Mouse (Mus musculus) MEL-GATA-1-ER (cell line): ENCODE measurements around the gene Mrpl51.
A peak's percentile ranks its signal among the peaks of the same experiment; 100 is the strongest.
"Not testable (repeated sequence)": the region's sequence is repeated elsewhere in the genome, so short reads cannot be mapped to it uniquely, and the experiment has no call there.

Experiments used
- DNase-seq: peaks from one replicate; pipeline ENCODE4 v3.0.0-alpha.2; 2012; ENCODE audit warnings: low read depth; ENCODE audit errors: extremely low read depth

Gene Mrpl51

DNA sequence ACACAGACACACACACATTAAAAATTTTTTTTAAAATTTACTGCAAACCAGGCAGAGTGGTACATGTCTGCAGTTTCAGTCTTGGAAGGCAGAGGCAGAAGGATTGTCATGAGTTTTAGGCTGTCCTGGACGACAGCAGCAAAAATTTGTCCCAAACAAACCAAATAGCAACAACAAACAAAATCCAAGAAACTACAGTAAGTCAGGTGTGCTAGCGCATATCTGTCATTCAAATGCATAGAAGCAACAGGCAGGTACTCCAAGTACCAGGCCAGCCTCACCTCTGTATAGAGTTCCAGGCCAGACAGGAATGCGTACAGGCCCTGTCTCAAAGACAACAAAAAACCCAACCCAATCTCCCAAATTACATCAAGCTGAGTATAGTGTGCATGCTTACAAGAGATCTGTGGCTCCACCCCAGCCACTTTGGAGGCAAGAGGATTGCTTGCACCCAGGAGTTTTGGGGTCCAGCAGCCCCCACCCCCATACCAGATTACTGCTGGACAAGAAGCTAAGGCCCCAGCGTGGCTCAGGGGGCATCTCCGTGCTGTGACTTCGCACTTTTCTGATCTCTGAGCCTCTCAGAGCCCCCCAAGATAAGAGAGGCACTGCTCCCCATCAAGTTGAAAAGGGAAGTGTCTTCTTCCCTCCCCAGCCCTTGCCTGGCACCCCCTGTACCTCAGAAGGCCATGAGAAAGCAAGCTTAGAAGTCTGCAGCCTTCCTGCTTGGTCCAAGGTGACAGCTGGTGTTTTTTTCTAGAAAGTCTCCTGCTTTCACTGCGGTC is 31.6 kb upstream of the Mrpl51 start:
- peak; percentile 66 for DNase-seq

DNA sequence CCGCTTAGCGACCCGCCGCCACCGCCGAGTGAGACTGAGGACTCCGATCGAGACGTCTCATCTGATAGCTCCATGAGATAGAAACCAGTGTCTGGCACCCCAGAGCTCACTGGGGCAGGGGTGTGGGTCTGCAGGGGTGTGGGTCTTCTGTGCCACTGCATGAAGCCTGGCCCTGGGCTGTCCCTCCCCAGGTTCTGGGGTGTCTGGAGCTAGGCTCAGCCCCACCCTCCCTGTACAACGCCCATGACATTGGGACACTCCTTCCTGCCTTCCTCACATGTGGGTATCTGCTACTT is 31.1 kb upstream of the Mrpl51 start:
- no peak for DNase-seq

DNA sequence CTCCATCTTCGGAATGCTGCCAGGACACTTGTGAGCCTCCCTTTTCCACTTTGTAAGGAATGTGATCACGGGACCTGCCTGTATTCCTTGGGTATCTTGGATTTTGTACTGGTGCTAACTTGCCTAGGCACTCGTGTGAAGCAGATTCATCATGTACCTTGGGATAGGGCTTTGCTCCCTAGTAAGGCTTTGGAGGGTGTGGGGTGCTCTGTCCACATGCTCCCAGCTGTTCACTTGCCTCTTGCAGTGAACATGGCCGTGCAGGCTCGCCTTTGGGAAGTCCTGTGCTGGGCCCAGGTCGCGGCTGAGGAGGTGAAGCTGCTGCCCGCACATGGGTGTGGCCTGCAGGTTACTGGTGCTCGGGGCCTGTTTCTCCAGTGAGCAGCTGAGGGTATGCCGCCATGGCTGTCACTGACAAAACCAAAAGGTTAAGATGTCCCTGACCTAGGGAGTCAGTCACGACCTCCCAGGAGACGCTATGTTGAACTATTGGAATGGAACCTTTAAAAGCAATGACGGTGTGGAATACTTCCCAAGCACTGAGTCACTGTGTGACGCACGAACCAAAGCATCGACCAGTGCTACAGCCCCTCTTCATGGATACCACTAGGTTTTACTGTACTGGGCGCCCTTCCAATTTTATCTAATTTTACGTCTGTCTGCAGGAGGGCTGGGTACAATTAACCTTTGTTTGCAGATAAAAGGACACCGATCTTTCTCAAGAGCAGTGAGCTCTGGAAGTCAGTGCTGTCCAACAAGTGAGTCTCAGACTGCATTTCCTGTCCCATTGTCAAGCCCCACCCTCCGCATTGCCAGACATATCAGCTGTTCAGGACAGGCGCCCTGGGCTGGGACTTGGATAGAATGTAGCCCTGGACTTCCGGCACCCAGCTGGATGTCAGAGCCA is 30.5 kb upstream of the Mrpl51 start:
- peak; percentile 86 for DNase-seq

DNA sequence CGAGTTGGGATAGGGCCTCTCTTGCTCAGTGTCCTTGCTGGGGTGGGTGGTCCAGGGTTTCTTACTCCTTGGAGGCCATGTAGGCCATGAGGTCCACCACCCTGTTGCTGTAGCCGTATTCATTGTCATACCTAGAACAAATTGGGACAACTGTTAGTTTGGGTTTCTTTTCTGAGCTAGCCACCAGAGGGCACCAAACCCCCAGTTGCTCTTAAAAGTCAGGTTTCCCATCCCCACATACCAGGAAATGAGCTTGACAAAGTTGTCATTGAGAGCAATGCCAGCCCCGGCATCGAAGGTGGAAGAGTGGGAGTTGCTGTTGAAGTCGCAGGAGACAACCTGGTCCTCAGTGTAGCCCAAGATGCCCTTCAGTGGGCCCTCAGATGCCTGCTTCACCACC is 29.6 kb upstream of the Mrpl51 start:
- DNase-seq = peak; percentile 62

DNA sequence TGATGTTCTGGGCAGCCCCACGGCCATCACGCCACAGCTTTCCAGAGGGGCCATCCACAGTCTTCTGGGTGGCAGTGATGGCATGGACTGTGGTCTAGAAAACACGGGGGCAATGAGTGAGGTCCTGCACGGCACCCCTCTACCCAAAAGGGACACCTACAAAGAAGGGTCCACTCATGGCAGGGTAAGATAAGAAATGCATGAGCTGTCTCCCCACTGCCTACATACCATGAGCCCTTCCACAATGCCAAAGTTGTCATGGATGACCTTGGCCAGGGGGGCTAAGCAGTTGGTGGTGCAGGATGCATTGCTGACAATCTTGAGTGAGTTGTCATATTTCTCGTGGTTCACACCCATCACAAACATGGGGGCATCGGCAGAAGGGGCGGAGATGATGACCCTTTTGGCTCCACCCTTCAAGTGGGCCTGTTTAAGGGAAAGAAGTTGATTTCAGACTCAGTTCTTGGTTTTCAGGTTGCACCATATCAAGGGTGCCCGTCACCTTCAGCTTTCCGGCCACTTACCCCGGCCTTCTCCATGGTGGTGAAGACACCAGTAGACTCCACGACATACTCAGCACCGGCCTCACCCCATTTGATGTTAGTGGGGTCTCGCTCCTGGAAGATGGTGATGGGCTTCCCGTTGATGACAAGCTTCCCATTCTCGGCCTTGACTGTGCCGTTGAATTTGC is 28.8 kb upstream of the Mrpl51 start:
- DNase-seq = not testable (repeated sequence)

DNA sequence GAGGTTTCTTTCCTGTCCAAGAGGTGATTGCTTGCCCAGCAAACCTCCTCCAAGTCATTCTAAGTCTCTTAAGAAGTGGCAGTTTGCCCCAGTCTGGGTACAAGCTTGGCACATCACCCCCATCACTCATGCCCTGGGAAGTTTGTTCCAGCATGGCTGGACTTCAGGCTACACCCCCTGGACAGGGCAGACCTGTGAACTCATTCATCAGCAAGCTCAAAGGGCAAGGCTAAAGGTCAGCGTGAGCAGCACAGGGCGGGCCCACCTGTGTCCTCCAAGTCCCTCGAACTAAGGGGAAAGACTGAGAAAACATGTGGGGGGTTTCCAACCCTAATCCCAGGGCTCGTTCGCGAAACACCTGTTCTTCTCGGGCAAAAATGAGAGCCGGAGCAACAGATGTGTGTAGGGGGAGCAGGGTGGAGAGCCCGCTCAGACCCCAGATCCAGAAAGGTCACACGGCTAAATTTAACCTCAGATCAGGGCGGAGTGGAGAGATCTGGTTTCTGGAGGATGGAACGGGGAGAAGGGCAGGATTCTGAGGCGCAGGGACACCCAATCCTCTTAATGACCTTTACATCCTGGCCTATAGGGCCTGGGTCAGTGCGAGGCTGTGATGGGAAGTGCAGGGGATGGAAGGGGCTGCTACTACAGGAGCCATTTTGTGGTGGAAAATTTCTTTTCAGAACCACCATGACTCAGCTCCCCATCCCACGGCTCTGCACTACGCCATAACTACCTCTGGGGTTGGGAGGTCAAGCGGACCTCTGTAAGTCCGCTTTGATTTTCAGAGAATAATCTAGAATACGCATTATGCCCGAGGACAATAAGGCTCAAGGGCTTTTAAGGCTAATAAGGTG is 27.6 kb upstream of the Mrpl51 start:
- DNase-seq = no peak

DNA sequence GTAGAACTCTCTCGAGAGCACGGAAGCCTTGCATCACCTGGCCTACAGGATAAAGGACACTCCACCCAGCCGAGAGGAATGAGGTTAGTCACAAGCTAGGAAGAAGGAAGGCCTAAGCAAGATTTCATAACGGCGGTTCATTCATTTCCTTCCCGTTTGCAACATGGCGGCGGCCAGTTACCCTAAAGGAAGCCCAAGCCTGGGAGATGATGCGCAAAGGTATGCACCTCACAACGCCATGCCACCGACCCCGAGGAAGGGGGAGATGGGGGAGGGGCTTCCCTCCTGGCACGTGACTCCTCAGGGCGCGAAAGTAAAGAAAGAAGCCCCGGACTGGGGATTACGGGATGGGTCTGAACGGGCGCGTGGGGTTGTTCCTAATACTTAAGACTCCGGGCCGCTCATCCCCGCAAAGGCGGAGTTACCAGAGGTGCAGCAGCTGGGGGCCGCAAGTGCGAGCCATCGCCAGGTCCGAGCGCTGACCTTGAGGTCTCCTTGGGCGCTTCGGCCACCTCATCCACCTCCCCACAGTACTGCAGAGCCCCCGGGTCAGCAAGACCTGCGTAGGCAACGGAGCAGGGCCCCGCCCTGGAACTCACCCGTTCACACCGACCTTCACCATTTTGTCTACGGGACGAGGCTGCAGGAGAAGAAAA is 26.8 kb upstream of the Mrpl51 start:
- no peak for DNase-seq

DNA sequence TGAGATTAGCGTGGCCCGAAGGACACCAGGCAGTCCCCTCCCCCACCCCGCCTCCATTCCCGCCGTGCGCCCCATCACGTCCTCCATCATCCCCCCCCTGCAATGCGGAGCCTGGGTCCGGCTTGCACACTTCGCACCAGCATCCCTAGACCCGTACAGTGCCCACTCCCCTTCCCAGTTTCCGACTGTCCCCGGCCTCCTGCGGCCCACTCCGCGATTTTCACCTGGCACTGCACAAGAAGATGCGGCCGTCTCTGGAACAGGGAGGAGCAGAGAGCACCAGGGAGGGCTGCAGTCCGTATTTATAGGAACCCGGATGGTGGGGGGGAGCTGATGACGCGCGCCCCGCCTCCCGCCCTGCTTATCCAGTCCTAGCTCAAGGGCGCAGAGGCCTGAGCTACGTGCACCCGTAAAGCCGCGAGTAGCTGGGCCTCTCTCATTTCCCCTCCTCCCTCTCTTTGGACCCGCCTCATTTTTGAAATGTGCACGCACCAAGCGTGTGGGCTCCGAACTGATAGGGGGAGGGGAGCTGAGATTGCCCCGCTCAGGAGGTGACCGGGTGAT is 26.2 kb upstream of the Mrpl51 start:
- DNase-seq = peak; percentile 95

DNA sequence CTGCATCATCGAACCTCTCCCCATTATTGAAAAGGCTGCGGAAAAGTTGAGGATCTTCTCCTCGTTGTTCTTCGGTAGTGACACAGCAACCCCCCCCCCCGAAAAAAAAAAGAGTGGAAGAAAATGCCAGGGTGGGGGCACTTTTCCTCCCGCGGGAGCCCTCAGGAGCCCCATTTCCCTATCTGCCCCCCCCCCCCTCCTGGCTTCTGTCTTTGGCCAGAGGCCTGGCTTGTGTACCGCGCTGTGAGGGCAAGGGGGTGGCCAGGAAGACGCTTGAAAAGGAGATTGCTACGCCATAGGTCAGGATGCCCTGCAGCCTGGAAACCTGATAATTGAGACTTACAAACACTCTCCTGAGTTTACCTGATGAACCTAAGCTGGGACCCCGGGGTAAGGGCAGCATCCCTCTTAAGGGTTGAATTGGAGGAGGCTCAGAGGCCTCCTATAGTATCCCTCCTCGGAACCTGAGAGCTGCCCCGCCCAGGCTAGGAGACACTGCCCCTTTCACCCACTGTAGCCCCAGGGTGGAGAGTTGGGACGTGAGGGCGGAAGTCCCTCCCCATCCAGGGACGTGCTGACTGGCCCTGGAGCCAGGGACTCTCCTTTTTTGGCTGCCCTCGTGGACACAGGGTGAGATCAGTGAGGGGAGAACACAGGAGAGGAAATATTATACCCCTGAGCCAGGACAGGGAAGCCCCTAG is 25.4 kb upstream of the Mrpl51 start, which contains the start of gene Gapdh:
TSS of gene Gapdh (minus strand) at position 417 of the 701 bp plus-strand sequence.
- DNase-seq = no peak

DNA sequence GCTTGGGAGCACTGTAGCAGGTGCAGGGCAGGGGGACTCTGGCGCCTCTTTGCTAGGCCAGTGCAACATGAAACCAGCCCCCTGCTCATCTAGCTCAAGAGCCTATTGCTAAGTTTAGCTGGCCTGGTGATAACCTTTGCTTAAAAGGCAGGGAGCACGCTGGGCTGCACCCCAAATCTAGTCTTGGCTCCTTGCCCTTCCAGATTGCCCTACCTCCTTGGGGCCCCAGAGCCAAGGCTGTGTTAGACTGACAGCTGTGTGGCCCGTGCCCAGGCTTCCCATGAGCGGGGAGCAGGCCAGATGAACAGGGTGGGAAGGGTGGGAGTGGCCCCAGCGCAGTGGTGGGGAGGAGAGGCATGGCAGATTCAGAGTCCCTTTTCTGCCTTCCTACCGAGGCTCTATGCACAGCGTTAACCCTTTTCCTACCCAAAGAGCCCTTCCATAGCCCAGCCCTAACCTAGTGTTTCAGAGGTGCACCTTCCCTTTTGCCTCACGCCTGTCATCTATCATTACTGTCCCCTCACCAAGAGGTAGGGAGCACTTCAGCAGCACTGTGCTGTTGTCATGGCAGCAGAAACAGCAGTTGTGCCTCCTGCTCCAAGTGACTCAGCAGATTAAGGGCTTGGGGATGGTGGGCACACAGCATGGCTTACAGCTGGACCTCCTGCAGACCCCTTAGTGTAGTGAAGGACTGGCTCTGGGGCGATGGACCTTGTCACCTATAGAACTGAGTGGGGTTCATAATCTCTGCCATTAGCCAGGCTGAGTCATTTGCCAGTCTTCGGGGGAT is 24.5 kb upstream of the Mrpl51 start:
- DNase-seq = no peak

DNA sequence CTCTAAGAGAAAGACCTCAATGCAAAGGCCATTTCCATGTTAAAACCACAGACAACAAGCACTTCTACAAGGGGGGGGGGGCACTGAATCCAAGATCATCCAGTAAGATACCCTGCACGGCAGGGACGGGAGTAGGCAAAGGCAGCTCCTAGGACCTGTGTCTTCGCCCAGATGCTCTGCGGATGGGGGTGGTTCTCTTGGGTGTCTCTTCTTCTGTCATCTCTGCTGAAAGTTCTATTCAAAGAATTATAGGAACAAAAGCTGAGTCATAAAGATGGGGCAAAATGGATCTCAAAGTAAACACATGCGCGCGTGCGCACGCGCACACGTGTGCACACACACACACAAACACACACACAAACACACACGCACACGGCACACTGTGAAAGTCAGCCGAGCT is 23.5 kb upstream of the Mrpl51 start:
- DNase-seq = no peak

DNA sequence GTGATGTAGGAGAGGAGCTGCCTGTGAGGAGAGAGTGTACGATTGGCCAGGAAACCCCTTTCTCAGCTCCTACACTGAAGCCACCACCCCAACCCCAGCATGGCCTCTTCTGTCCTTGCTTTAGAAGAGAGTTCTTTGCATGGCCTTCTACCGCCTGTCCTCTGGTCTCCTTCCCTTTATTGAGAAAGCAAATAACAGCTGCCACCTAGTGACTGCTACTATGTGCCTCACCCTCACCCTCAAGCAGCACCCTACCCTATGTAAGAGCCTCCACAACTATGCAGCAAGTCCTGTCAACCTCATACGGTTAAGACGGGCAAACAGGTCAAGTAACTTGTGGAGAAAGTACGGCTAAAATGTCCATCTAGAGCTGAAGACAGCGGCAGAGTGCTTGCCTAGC is 21.4 kb upstream of the Mrpl51 start:
- DNase-seq = no peak

DNA sequence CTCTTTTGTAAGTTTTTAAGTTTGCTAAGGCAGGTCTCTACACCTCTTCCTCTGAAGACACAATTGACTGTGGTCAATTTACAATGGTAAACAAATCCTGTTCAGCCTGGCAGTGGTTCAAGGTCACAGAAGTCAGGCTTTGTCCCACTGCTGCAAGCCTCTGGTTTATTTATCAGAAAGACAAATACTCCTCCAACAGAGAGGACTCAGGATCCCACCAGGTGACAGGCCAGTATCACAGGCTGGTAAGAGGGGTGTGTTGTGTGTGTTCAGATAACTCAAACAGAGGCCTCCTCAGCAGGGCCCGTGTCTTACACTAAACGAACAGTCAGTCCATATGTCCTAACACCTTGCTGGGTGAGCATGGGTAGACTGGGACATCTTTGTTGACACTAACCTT is 19.1 kb upstream of the Mrpl51 start:
- no peak for DNase-seq

DNA sequence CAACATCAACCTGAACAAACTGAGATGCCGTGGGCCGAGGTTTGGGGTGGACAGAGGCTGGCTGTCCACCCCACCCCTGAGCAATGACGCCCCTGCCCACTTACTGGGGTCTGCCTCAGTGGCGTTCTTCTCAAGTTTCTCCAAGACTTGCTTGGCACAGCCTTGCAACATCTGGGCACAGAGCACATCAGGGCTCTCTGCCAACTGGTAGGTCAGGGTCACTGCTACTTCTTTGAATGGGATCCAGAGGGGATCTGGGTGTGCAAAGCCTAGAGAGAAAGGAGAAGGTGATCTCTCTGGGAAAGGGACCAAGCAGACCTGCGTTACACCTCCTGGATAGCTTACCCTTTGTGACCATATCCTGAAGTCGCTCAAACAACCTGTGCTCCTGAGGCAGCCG is 18.3 kb upstream of the Mrpl51 start:
- DNase-seq = no peak

DNA sequence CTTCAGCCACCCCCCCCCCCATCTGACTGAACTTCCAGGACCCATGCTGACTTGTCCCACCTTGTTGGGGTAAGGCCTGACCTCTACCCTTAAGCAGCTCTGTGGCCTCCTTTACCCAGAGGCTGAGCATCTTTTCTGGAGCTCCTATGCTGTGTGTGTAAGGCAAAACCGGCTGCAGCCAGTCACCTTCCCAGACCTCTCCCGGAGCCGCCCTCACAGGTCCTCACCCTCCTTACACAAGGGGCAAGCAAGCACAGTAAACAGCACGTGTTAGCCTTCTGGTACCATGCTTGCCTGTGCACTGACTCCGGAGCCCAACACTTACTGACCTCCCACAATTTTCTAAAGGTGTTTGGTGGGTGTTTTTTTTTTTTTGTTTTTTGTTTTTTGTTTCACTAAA is 16.1 kb upstream of the Mrpl51 start:
- DNase-seq = no peak

DNA sequence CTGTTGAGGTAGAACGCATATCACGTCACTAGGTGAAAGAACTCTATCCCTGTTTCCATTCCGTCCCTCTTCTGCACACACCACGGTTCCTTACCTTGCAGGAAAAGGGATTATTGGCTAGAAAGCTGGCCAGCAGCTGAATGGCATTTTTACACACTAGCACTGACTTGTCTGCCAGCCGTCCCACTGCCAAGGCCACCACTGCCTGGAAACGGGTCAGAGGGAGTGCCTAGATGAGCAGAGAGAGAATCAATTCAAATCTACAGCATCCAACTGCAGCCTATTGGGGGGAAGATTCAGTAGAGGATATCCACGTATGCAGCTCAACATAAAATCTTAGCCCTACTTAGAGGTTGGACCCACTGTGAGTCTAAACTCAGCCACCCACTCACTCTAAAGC is 12.0 kb upstream of the Mrpl51 start:
- DNase-seq = no peak

DNA sequence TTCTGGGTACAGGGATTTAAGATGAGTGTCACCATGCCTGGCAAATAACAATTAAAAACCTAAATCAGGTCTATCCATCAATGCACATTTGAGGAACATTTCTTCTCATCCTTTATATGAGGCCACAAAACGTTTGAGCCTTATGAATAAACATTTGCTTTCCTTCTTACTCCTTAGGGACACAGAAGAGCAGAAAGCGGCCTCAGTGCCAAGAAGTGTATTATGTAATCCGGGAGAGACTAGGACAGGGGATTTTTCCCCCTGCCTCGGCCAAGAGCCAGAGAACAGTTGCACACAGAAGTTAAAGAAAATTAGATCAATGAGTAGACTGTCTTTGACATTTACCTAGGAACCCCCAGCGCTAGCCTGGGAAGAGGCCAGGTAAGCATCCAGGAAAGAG is 9.5 kb upstream of the Mrpl51 start:
- no peak for DNase-seq

DNA sequence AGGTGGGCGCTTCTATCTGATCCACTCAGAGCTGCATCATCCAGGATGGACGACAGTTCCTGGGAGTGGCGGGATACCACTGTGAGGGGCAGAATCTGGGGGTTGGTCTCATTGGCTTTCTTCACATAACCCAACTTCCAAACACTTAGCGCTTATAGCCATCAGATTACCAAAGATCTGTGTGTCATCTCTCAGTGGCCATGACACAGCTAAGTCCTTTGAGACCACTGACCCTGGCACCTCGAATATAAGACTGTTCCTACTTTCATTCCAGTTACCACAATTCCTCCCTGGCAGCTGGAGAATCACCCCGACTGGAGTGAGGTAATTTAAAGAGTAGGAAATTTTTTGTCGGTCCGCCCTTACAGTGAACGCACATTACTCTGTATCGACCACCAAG is 5.4 kb upstream of the Mrpl51 start:
- no peak for DNase-seq

DNA sequence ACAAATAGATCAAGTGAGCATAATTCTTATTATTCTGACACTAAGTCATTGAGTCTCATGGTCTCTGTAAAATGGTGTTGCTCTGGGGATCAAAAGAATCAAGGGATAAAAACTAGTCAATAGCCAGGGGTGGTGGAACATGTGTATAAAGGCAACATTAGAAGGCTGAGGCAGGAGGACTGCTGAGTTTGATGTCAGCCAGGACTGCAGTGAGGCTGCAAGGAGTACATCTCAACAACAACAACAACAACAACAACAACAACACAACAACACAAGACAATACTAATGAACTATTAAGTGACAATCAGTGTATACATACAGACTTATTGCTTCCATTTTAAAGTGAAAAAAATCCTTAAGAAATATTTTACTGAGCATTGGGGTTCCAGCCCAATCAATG is 785 bp upstream of the Mrpl51 start:
- peak; percentile 14 for DNase-seq
